Mouse (Mus musculus) kidney, postnatal 0 days (tissue): ENCODE results near the gene Mdfi. TPM values are rescaled to one million over a fixed set of nuclear protein-coding genes. Genes with fewer than 3 reads are reported as not detected.

Experiments
- ATAC-seq: fragments of 200-750 bp; cut with Nextera tagmentation; replicated peaks from 2 replicates; pipeline ENCODE4 v1.8.0; 2017; ENCODE audit warnings: low read depth, moderate number of reproducible peaks, moderate TSS enrichment, moderate library complexity; ENCODE audit not compliant: low FRiP score
- DNase-seq: peaks from one replicate; pipeline ENCODE4 v3.0.0-alpha.2; 2016; ENCODE audit warnings: low spot score
- H3K27ac ChIP-seq: fragments of 300-500 bp; sonication (generic); 2 replicates; pipeline ENCODE4 v1.5.1; 2014; ENCODE audit warnings: mild to moderate bottlenecking
- H3K27me3 ChIP-seq: fragments of 300-500 bp; sonication (generic); 2 replicates; pipeline ENCODE4 v1.6.1; 2014; ENCODE audit warnings: low read length, mixed read lengths; ENCODE audit not compliant: insufficient read depth
- H3K36me3 ChIP-seq: fragments of 300-500 bp; sonication (generic); 2 replicates; pipeline ENCODE4 v1.6.1; 2014; ENCODE audit warnings: low read length, mixed read lengths; ENCODE audit not compliant: insufficient read depth
- H3K4me1 ChIP-seq: fragments of 300-500 bp; sonication (generic); replicated peaks from 2 replicates; pipeline ENCODE4 v1.6.1; 2014; ENCODE audit warnings: antibody characterized with exemption, low read length, mixed read lengths; ENCODE audit not compliant: insufficient read depth
- H3K4me2 ChIP-seq: fragments of 300-500 bp; sonication (generic); 2 replicates; pipeline ENCODE4 v1.6.1; 2014; ENCODE audit warnings: mild to moderate bottlenecking, low read length, moderate library complexity, mixed read lengths
- H3K4me3 ChIP-seq: fragments of 300-500 bp; sonication (generic); replicated peaks from 2 replicates; pipeline ENCODE4 v1.5.1; 2014; ENCODE audit warnings: low read depth, low read length
- H3K9ac ChIP-seq: fragments of 300-500 bp; sonication (generic); 2 replicates; pipeline ENCODE4 v1.6.1; 2014; ENCODE audit warnings: low read depth, low read length
- H3K9me3 ChIP-seq: fragments of 300-500 bp; sonication (generic); replicated peaks from 2 replicates; pipeline ENCODE4 v1.6.1; 2016; ENCODE audit warnings: low read length, inconsistent platforms, mixed read lengths
- CTCF ChIP-seq: IDR thresholded peaks from 2 replicates; pipeline ENCODE4 v1.5.1; 2016; ENCODE audit warnings: antibody characterized with exemption, low read depth, mild to moderate bottlenecking, moderate library complexity
- WGBS: fragments of 180-500 bp; shearing (Covaris S2); extraction: QIAGEN DNeasy Blood & Tissue Kit; methylation state at CpG from one replicate; pipeline ENCODE4 v1.1.7; 2014; 5-methylcytosine and 5-hydroxymethylcytosine counted together
- polyA plus RNA-seq: library from polyadenylated mRNA; unstranded; fragments of >200 nt; fragmentation: Nextera tagmentation; extraction: Ambion mirVana; gene quantifications from 2 replicates; pipeline ENCODE4 v1.2.1, GENCODE M21; 2015

Gene Mdfi
- polyA plus RNA-seq, 1 experiment from 2014 or later, result 6.2 TPM

GRCm38 (mm10) chr17:47773604-47774003, 60.9 kb downstream of the Mdfi start:
- 22% methylated on average over 6 of the region's 6 CpGs for WGBS

GRCm38 (mm10) chr17:47769389-47770299, 64.8 kb downstream of the Mdfi start:
- Histone ChIP-seq H3K4me1 (peaks cover 4% of the 10 kb centered on the region; the same call in 1 of the 2 replicates), H3K9me3 (no peaks in the 10 kb centered on the region), H3K4me3 (no peak overlapping the region), H3K27me3 (no peaks in the 10 kb centered on the region), H3K27ac (no peak overlapping the region), H3K36me3 (no peaks in the 10 kb centered on the region), H3K4me2 (no peak overlapping the region), H3K9ac (no peak overlapping the region)
- DNase-seq, result no peak
- WGBS, result 81% methylated on average over 11 of the region's 11 CpGs
- ATAC-seq, result no peak
- no peak for TF ChIP-seq CTCF

More at GRCm38 (mm10) chr17:47773604-47774003, 60.9 kb downstream of the Mdfi start:
- Histone ChIP-seq H3K4me1 (peaks cover 4% of the 10 kb centered on the region; the same call in 1 of the 2 replicates), H3K27me3 (no peaks in the 10 kb centered on the region), H3K27ac (no peak overlapping the region), H3K4me3 (no peak overlapping the region), H3K9me3 (no peaks in the 10 kb centered on the region), H3K9ac (no peak overlapping the region), H3K4me2 (no peak overlapping the region), H3K36me3 (no peaks in the 10 kb centered on the region)
- ATAC-seq (no peak), DNase-seq (no peak)
- no peak for TF ChIP-seq CTCF

GRCm38 (mm10) chr17:47768707-47769276, 65.7 kb downstream of the Mdfi start:
- Histone ChIP-seq H3K4me3 (no peak overlapping the region), H3K36me3 (no peaks in the 10 kb centered on the region), H3K27ac (no peak overlapping the region), H3K4me2 (no peak overlapping the region), H3K9me3 (no peaks in the 10 kb centered on the region), H3K27me3 (no peaks in the 10 kb centered on the region), H3K4me1 (peaks cover 4% of the 10 kb centered on the region; the same call in 1 of the 2 replicates), H3K9ac (no peak overlapping the region)
- no peak for ATAC-seq
- peak; percentile 25; the same call in 1 of the 2 replicates for TF ChIP-seq CTCF
- 48% methylated on average over 12 of the region's 12 CpGs for WGBS
- no peak for DNase-seq

GRCm38 (mm10) chr17:47767456-47768141, 66.9 kb downstream of the Mdfi start:
- Histone ChIP-seq H3K4me3 (no peak overlapping the region), H3K4me2 (no peak overlapping the region), H3K9me3 (no peaks in the 10 kb centered on the region), H3K4me1 (peaks cover 5% of the 10 kb centered on the region; the same call in 1 of the 2 replicates), H3K9ac (no peak overlapping the region), H3K27me3 (no peaks in the 10 kb centered on the region), H3K36me3 (no peaks in the 10 kb centered on the region), H3K27ac (no peak overlapping the region)
- no peak for TF ChIP-seq CTCF
- no peak for ATAC-seq
- WGBS, result 42% methylated on average over 17 of the region's 17 CpGs
- DNase-seq, result no peak

- no peak for TF ChIP-seq CTCF
- WGBS, result 49% methylated on average over 2 of the region's 2 CpGs
- Histone ChIP-seq H3K9me3 (no peaks in the 10 kb centered on the region), H3K27me3 (no peaks in the 10 kb centered on the region), H3K36me3 (no peaks in the 10 kb centered on the region), H3K27ac (no peak overlapping the region), H3K9ac (no peak overlapping the region), H3K4me3 (no peak overlapping the region), H3K4me1 (peaks cover 6% of the 10 kb centered on the region; the same call in 1 of the 2 replicates), H3K4me2 (no peak overlapping the region)
- no peak for DNase-seq
- no peak for ATAC-seq
Measured at GRCm38 (mm10) chr17:47767081-47767455, 67.4 kb downstream of the Mdfi start.

- WGBS, result 90% methylated on average over 6 of the region's 6 CpGs
- Histone ChIP-seq H3K27me3 (no peaks in the 10 kb centered on the region), H3K9me3 (no peaks in the 10 kb centered on the region), H3K4me2 (no peak overlapping the region), H3K9ac (no peak overlapping the region), H3K4me3 (no peak overlapping the region), H3K27ac (no peak overlapping the region), H3K36me3 (no peaks in the 10 kb centered on the region), H3K4me1 (peaks cover 6% of the 10 kb centered on the region; the same call in 1 of the 2 replicates)
- no peak for ATAC-seq
- TF ChIP-seq CTCF, result no peak
- DNase-seq, result no peak
Measured at GRCm38 (mm10) chr17:47766407-47767043, 68.0 kb downstream of the Mdfi start.
